Mouse (Mus musculus) stomach, embryonic 15.5 days (tissue): Measurements from ENCODE around the gene Dbx2. TPM values are rescaled to one million over a fixed set of nuclear protein-coding genes. Genes with fewer than 3 reads are reported as not detected.

Experiments used
- ATAC-seq: fragments of 200-750 bp; cut with Nextera tagmentation; 2 replicates; pipeline ENCODE4 v1.8.0; 2017; ENCODE audit warnings: low read depth, moderate number of reproducible peaks, moderate TSS enrichment; ENCODE audit not compliant: insufficient read depth, low FRiP score
- H3K27ac ChIP-seq: fragments of 300-500 bp; sonication (generic); 2 replicates; pipeline ENCODE4 v1.5.1; 2015; ENCODE audit warnings: mild to moderate bottlenecking, inconsistent platforms
- H3K27me3 ChIP-seq: fragments of 300-500 bp; sonication (generic); replicated peaks from 2 replicates; pipeline ENCODE4 v1.6.1; 2015; ENCODE audit warnings: inconsistent platforms
- H3K36me3 ChIP-seq: fragments of 300-500 bp; sonication (generic); 2 replicates; pipeline ENCODE4 v1.6.1; 2015; ENCODE audit warnings: inconsistent platforms
- H3K4me1 ChIP-seq: fragments of 300-500 bp; sonication (generic); 2 replicates; pipeline ENCODE4 v1.6.1; 2015; ENCODE audit warnings: inconsistent platforms
- H3K4me2 ChIP-seq: fragments of 300-500 bp; sonication (generic); 2 replicates; pipeline ENCODE4 v1.6.1; 2015; ENCODE audit warnings: mild to moderate bottlenecking, inconsistent platforms
- H3K4me3 ChIP-seq: fragments of 300-500 bp; sonication (generic); replicated peaks from 2 replicates; pipeline ENCODE4 v1.5.1; 2015; ENCODE audit warnings: inconsistent platforms
- H3K9ac ChIP-seq: fragments of 300-500 bp; sonication (generic); 2 replicates; pipeline ENCODE4 v1.6.1; 2015; ENCODE audit warnings: inconsistent platforms
- H3K9me3 ChIP-seq: fragments of 300-500 bp; sonication (generic); 2 replicates; pipeline ENCODE4 v1.6.1; 2016; ENCODE audit warnings: inconsistent platforms
- WGBS: fragments of 180-500 bp; shearing (Covaris S2); methylation state at CpG from one replicate; pipeline ENCODE4 v1.1.7; 2015; 5-methylcytosine and 5-hydroxymethylcytosine counted together
- polyA plus RNA-seq: library from polyadenylated mRNA; unstranded; fragments of >200 nt; fragmentation: Nextera tagmentation; extraction: Ambion mirVana; gene quantifications from 2 replicates; pipeline ENCODE4 v1.2.1, GENCODE M21; 2015

The Dbx2 gene
- polyA plus RNA-seq, 1 experiment from 2014 or later = 0.10 TPM

DNA sequence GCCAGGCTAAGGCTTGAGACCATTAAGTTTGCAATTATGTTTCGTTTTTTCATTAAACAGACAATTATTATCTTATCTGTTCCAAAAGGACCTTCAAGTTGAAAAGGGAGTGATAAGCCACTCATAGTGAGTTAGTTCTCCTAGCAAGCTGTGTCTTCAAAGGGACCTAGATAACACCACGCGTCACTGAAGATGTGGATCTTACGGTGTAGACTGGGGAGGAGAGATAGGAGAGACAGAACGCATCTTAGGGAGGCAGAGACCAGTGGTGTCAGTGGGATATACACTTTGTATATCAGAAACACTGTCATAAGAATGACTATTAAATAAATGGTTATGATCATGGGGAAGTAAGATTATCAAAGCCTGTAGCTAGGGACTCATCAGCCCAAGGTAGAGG lies 4.6 kb upstream of the Dbx2 start:
- WGBS = 87% methylated on average over 5 of the region's 5 CpGs
- ATAC-seq = 0 out of 2 replicates have a peak, but pooled peaks have one; percentile 63

DNA sequence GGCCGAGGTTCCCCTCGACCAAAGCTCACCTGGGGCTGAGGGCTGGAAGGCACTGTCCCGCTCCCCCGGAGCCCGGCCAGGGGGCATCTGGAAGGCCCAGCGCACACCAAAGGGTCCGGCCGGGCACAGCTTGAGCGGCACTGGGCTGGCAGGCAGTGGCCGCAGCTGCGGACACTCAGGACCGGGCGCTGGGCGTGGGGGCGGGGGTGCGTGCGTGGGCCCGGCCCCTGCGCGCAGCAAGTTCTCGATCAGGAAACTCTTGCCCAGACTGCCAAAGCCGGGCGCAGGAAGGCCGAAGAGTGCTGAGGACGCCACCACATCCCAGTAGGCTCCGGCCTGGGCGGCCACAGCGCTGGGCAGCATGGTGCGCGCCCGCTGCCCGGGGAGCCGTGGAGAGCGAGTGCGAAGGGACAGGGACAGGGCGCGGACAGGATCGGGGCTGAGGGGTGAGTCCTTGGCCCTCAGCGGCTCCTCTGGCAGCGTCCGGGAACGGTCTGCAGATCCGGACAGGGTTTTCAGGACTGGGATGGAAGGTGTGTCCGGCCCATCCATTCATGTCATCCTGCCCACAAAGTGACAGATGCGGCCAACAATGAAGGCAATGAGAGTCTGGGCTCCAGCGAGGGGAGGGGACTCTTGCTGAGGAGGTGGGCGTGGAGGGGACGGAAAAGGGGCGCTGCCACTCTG lies 1.4 kb downstream of the Dbx2 start:
- H3K4me1 ChIP-seq = peaks cover 9% of the 10 kb centered on the region
- no peaks in the 10 kb centered on the region for H3K9me3 ChIP-seq
- WGBS = under 1% methylated on average over 47 of the region's 49 CpGs
- H3K27ac ChIP-seq = no peak overlapping the region
- peak overlapping the region; percentile 69 for H3K4me2 ChIP-seq
- H3K4me3 ChIP-seq = peak overlapping the region; percentile 32
- ATAC-seq = no peak
- peaks cover 51% of the 10 kb centered on the region for H3K27me3 ChIP-seq
- H3K36me3 ChIP-seq = no peaks in the 10 kb centered on the region
- H3K9ac ChIP-seq = no peak overlapping the region

More for the DNA sequence above, 4.6 kb upstream of the Dbx2 start:
- Histone ChIP-seq H3K9me3 (no peaks in the 10 kb centered on the region), H3K36me3 (no peaks in the 10 kb centered on the region), H3K4me3 (no peak overlapping the region), H3K4me2 (no peak overlapping the region), H3K27ac (no peak overlapping the region), H3K9ac (no peak overlapping the region), H3K27me3 (no peaks in the 10 kb centered on the region; the same call in 1 of the 2 replicates), H3K4me1 (no peaks in the 10 kb centered on the region)

DNA sequence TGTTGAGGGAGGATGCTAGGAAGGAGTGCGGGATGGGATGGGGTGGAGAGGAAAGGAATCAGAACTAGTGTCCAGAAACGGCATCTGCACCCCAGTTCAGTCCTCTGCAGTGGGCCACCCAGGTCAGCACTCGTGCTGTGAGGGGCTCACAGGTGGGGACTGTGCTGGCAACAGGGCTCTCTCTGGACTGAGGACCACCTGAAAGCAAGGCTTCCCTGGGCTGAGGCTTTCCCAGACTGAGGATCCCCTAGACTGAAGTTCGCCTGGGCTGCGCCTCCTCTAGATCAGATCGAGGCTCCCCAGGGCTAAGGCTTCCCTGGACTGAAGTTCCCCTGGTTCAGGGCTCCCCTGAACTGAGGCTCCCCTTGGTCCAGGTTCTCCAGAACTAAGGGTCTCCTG lies 1.9 kb downstream of the Dbx2 start:
- Histone ChIP-seq H3K27me3 (peaks cover 55% of the 10 kb centered on the region), H3K9me3 (no peaks in the 10 kb centered on the region), H3K4me3 (peak overlapping the region; percentile 32), H3K36me3 (no peaks in the 10 kb centered on the region), H3K4me2 (peak overlapping the region; percentile 69), H3K27ac (no peak overlapping the region), H3K4me1 (peaks cover 9% of the 10 kb centered on the region), H3K9ac (no peak overlapping the region)
- ATAC-seq = no peak; the same call in 1 of the 2 replicates
- 1% methylated on average over 6 of the region's 6 CpGs for WGBS

DNA sequence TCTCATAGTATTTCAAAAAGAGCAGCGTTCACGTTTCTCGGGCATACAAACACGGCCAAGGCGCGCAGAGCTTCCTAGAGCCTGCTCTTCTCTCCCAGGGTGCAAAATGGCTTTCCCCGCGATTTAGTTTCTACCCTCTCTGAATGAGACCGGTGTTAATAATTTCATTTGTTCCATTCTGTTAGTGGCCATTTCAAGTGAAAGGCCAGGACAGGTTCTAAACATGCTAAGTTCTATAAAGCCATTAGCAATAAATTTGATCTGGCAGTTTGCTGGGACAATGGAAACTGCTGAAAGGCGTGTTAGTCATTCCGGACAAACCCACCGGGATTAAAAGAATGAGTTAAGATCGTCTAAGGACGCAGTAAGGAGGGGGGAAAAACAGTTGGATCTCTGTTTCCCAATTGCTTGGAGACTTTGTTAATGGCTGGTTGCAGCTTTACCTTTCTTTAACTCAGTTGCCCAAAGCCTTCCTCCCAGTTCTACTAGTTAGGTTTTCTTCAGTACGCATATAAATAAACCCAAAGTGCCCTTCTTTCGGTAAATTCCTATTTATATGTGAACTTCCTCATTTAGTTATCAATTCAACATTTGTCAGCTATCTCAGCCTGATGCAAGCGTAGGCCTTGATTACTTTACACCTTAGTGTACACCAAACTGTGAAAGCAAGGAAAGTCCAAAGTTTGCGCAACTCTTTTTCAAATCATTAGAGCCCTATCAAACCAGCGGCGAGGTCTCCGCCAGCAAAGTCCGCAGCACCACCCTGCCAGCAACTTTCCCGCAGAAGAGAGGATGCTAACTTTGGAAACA lies 2.7 kb downstream of the Dbx2 start:
- Histone ChIP-seq H3K4me3 (no peak overlapping the region), H3K27ac (no peak overlapping the region), H3K27me3 (peaks cover 55% of the 10 kb centered on the region), H3K4me2 (no peak overlapping the region), H3K9ac (no peak overlapping the region), H3K9me3 (no peaks in the 10 kb centered on the region), H3K4me1 (peaks cover 9% of the 10 kb centered on the region), H3K36me3 (no peaks in the 10 kb centered on the region)
- ATAC-seq = no peak
- 7% methylated on average over 23 of the region's 23 CpGs for WGBS

DNA sequence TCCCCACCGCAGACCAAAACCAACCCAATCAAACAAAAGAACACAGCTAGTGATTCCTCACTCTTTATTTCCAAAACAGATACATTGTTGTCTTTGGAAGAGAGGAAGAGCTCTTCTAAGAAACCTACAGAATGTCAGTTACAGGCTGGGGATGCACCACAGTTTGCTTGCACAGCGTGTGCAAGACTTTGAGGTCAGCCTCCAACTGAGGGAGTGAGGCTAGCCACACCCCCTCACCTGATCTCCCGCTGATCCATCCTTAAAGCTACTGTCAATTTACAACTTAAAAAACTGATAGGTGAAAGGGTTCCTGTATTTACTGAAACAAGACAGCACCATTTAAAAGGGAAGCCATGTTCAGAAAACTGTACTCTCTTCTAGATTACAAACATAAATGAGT lies 3.9 kb downstream of the Dbx2 start:
- Histone ChIP-seq H3K4me1 (peaks cover 9% of the 10 kb centered on the region), H3K9ac (no peak overlapping the region), H3K9me3 (no peaks in the 10 kb centered on the region), H3K36me3 (no peaks in the 10 kb centered on the region), H3K27ac (no peak overlapping the region), H3K4me3 (no peak overlapping the region), H3K27me3 (peaks cover 55% of the 10 kb centered on the region), H3K4me2 (no peak overlapping the region)
- WGBS = 6% methylated on average over 3 of the region's 3 CpGs
- no peak for ATAC-seq

DNA sequence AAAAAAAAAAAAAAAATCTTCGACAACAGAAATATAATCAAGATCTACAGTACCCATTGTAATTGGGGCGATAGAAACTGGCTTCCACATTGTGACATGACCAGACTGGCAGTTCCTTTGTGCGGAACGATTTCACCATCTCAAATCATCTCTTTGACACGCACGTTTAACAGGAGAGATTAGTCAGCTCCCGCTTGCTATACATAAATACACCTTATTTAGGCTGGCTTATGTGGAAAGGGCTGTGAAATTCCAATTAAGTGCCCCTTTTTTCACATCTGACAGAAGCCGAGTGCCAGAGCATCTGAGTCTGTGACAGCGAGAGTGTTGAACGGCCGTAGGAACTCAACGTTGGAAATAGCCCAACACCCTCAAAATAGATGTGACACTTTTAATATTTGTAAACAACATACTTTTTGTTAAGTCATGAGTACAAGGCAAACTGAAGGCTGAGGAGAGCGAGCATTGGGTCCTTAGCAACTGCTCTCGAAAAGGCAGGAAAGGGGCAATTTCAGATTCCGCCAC lies 12.2 kb downstream of the Dbx2 start:
- no peak for ATAC-seq
- no peak overlapping the region for H3K4me2 ChIP-seq
- H3K4me1 ChIP-seq = no peaks in the 10 kb centered on the region
- 75% methylated on average over 15 of the region's 15 CpGs for WGBS
- no peaks in the 10 kb centered on the region for H3K36me3 ChIP-seq
- H3K27ac ChIP-seq = no peak overlapping the region
- H3K4me3 ChIP-seq = no peak overlapping the region
- no peaks in the 10 kb centered on the region for H3K9me3 ChIP-seq
- no peak overlapping the region for H3K9ac ChIP-seq
- H3K27me3 ChIP-seq = no peaks in the 10 kb centered on the region

DNA sequence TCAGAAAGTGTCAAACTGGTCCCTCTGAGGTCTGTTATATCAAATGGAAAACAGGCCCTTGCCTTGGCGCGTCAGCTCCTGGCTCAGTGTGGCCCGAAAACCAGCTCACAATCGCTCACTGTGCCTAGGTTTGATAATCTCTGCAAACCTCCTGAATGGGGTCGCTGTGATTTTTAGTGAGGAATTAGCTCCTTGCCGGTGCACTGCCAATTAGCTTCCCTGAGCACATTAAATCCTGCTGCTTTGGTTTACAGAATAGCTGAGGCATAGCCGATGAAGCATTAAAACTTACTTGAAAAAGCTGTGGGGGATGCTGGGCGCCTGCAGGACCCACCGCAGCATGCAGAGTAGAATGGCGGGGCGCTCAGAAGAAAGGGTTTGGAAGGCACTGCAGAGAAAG lies 15.4 kb downstream of the Dbx2 start:
- H3K36me3 ChIP-seq = no peaks in the 10 kb centered on the region
- H3K9ac ChIP-seq = no peak overlapping the region
- no peak overlapping the region for H3K4me3 ChIP-seq
- no peak overlapping the region for H3K27ac ChIP-seq
- 36% methylated on average over 11 of the region's 11 CpGs for WGBS
- H3K4me2 ChIP-seq = no peak overlapping the region
- no peaks in the 10 kb centered on the region for H3K9me3 ChIP-seq
- no peaks in the 10 kb centered on the region for H3K4me1 ChIP-seq
- ATAC-seq = no peak
- no peaks in the 10 kb centered on the region for H3K27me3 ChIP-seq

DNA sequence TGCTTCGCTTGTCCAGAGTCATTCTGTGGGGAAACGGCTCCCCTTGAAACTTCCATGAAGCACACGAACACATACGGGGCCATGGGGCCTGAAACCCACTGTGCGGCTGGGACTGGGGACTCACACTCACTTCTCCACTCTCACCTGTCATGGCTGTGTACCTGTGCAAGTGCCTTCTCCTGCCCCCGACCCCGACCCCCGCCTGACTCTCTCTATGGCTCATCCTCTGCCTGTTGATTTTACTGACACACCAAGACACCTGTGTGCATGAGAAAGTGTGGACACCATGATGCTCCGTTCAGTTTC lies 16.0 kb downstream of the Dbx2 start:
- 72% methylated on average over 9 of the region's 9 CpGs for whole genome bisulfite sequencing
- Histone ChIP-seq H3K4me2 (no peak overlapping the region), H3K4me3 (no peak overlapping the region), H3K27ac (no peak overlapping the region), H3K36me3 (no peaks in the 10 kb centered on the region), H3K9me3 (no peaks in the 10 kb centered on the region), H3K9ac (no peak overlapping the region), H3K4me1 (no peaks in the 10 kb centered on the region), H3K27me3 (no peaks in the 10 kb centered on the region)
- ATAC-seq = no peak

DNA sequence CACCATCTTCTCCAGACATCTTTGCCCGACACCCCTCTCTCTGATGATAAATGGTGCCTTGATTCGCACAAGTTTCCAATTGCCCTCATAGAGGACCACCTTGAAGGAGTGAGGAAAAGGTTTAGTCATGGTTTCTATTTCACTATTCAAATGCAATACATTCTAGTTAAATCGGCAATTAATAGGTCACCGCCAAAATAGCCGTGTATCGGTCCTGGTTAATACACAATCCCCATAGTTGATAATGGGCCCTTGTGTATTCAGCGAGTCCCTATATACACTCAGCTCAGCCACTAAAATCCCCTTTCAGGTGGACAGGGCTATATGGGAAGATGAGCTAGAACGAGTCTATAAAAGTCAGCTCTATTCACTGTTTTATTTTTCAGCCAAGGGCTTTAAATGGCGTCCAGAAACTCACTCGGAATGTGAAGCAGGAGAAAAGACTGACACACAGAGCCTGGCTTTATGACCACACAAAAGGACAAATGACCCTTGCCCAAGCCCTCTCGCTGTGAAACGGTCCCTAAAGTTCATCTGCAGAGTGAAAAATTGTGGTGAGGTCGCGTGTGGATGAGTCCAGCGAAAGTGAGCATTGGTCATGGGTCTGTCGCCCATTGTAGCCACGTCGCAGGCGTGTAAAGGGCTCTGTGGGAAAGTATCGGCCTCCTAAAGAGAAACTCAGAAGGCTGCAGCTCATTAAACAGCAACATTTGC lies 16.5 kb downstream of the Dbx2 start:
- Histone ChIP-seq H3K27ac (no peak overlapping the region), H3K27me3 (no peaks in the 10 kb centered on the region), H3K4me3 (no peak overlapping the region), H3K36me3 (no peaks in the 10 kb centered on the region), H3K9ac (no peak overlapping the region), H3K9me3 (no peaks in the 10 kb centered on the region), H3K4me1 (no peaks in the 10 kb centered on the region), H3K4me2 (no peak overlapping the region)
- WGBS = 77% methylated on average over 20 of the region's 20 CpGs
- ATAC-seq = no peak

DNA sequence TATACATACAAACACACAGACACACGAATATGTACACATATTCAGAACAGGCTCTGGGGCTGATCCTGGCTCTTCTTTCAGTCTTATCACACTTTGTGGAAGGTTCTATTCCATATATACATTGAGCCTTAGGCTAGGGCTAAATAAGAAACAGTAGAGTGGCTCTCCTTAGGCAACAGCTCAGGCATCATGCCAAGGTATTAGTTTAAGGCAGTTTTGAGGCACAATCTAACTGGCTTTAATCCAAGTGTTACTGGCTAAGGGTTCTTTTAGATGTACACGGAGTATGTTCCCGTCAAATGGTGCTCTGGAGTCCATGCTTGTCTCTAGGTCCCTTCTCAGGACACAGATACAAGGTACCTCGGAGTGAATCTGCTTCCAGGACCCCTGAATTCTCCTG lies 31.4 kb downstream of the Dbx2 start:
- no peak for ATAC-seq

DNA sequence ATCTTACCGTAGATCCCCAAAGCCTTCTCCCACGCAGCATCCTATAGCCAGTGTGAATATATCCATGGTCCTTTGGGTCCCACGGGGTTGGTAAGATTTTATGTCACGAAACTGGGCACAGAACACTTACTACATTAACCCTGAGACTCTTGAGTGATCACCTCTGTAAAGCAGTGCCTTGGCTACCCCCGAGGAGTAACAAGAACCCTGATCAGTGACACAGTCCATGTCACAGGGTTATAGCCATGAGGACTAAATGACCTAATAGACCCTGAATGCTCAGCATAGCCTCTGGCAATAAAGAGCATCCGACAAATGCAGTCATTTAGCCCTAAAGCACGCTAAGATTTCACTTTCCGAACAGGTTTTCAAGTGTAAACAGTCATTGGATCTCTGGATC lies 33.0 kb downstream of the Dbx2 start:
- no peak overlapping the region for H3K27ac ChIP-seq
- no peak overlapping the region for H3K9ac ChIP-seq
- H3K9me3 ChIP-seq = no peaks in the 10 kb centered on the region
- H3K27me3 ChIP-seq = no peaks in the 10 kb centered on the region
- H3K36me3 ChIP-seq = no peaks in the 10 kb centered on the region
- WGBS = 74% methylated on average over 8 of the region's 8 CpGs
- no peak overlapping the region for H3K4me3 ChIP-seq
- H3K4me1 ChIP-seq = no peaks in the 10 kb centered on the region
- ATAC-seq = no peak
- no peak overlapping the region for H3K4me2 ChIP-seq

More for the DNA sequence above, 31.4 kb downstream of the Dbx2 start:
- H3K4me1 ChIP-seq = no peaks in the 10 kb centered on the region
- no peaks in the 10 kb centered on the region for H3K9me3 ChIP-seq
- no peak overlapping the region for H3K9ac ChIP-seq
- no peaks in the 10 kb centered on the region for H3K36me3 ChIP-seq
- WGBS = 75% methylated on average over 4 of the region's 4 CpGs
- no peak overlapping the region for H3K4me2 ChIP-seq
- H3K4me3 ChIP-seq = no peak overlapping the region
- H3K27ac ChIP-seq = no peak overlapping the region
- no peaks in the 10 kb centered on the region for H3K27me3 ChIP-seq

DNA sequence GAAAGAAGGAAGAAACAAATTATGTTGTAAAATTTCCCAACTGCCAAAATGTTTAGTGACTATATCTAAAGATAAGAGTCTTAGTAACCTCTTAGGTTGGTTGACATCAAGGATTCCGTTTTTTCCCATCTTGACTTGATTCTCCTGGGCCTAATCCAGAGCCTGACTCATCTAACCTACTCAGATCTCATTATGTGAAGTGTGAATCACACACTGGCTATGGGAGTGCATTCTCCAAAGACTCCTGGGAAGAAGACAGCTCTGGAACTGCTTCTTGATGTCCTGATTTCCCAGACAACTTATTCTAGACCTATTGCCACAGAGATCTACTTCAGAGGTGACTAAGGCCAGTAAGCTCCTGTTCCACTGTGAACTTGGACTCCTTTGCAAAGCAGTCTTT lies 43.2 kb downstream of the Dbx2 start:
- Histone ChIP-seq H3K27ac (no peak overlapping the region), H3K4me1 (no peaks in the 10 kb centered on the region), H3K4me3 (no peak overlapping the region), H3K9me3 (no peaks in the 10 kb centered on the region), H3K4me2 (no peak overlapping the region), H3K9ac (no peak overlapping the region), H3K27me3 (no peaks in the 10 kb centered on the region), H3K36me3 (no peaks in the 10 kb centered on the region)
- no peak for ATAC-seq
- 69% methylated on average over 1 of the region's 1 CpGs for WGBS
